Mouse (Mus musculus) MEL (cell line): Measurements from ENCODE around the gene Tmem201. TPM values are rescaled to one million over a fixed set of nuclear protein-coding genes. Genes with fewer than 3 reads are reported as not detected.
A peak's percentile ranks its signal among the peaks of the same experiment; 100 is the strongest.
"Not testable (repeated sequence)": the region's sequence is repeated elsewhere in the genome, so short reads cannot be mapped to it uniquely, and the experiment has no call there.

Experiments used
- DNase-seq: peaks from one replicate; pipeline ENCODE4 v3.0.0; 2011; ENCODE audit warnings: low read depth, low spot score
- H3K27ac ChIP-seq: 2 replicates; pipeline ENCODE4 v1.5.1; 2012; ENCODE audit warnings: low read depth, mild to moderate bottlenecking, control low read depth, low read length, moderate library complexity; ENCODE audit not compliant: control insufficient read depth
- H3K27me3 ChIP-seq, 2 experiments: fragments of 150-350 bp in 1 of 2; sonication (generic) in 1 of 2; 2 replicates each; pipeline ENCODE4 v1.6.1; 2012; ENCODE audit warnings: low read length in 2 of 2, mild to moderate bottlenecking in 2 of 2, improper control_type of control experiment in 1 of 2, moderate library complexity in 1 of 2; ENCODE audit not compliant: insufficient read depth in 2 of 2, control insufficient read depth in 1 of 2
- H3K36me3 ChIP-seq, 2 experiments: 2 replicates each; pipeline ENCODE4 v1.6.1; 2012 to 2014; ENCODE audit warnings: low read length in 2 of 2, improper control_type of control experiment in 1 of 2, inconsistent platforms in 1 of 2, mild to moderate bottlenecking in 1 of 2; ENCODE audit not compliant: insufficient read depth in 2 of 2, control insufficient read depth in 1 of 2
- H3K4me1 ChIP-seq, 2 experiments: fragments of 150-350 bp in 1 of 2; sonication (generic) in 1 of 2; 2 replicates each; pipeline ENCODE4 v1.6.1; 2012; ENCODE audit warnings: low read length in 2 of 2, improper control_type of control experiment in 1 of 2, mild to moderate bottlenecking in 1 of 2; ENCODE audit not compliant: insufficient read depth in 2 of 2, control insufficient read depth in 1 of 2
- H3K4me3 ChIP-seq, 2 experiments: fragments of 150-350 bp in 1 of 2; sonication (generic) in 1 of 2; 2 replicates each; pipeline ENCODE4 v1.5.1; 2012; ENCODE audit warnings: low read depth in 2 of 2, low read length in 2 of 2, mild to moderate bottlenecking in 2 of 2, moderate library complexity in 2 of 2, control low read depth in 1 of 2, improper control_type of control experiment in 1 of 2; ENCODE audit not compliant: control insufficient read depth in 1 of 2, insufficient read depth in 1 of 2
- H3K79me2 ChIP-seq: 2 replicates; pipeline ENCODE4 v1.6.1; 2012; ENCODE audit warnings: mild to moderate bottlenecking, low read length, moderate library complexity; ENCODE audit not compliant: control insufficient read depth, poor library complexity, insufficient read depth
- H3K9ac ChIP-seq: 2 replicates; pipeline ENCODE4 v1.6.1; 2012; ENCODE audit warnings: low read depth, mild to moderate bottlenecking, control low read depth, low read length, moderate library complexity; ENCODE audit not compliant: control insufficient read depth, poor library complexity, severe bottlenecking
- H3K9me3 ChIP-seq: fragments of 150-350 bp; sonication (generic); replicated peaks from 2 replicates; pipeline ENCODE4 v1.6.1; 2012; ENCODE audit warnings: mild to moderate bottlenecking, low read length, improper control_type of control experiment, moderate library complexity; ENCODE audit not compliant: insufficient read depth
- CHD2 ChIP-seq: IDR thresholded peaks from 2 replicates; pipeline ENCODE4 v1.6.1; 2011; ENCODE audit warnings: low read length, improper control_type of control experiment
- HCFC1 ChIP-seq: IDR thresholded peaks from 2 replicates; pipeline ENCODE4 v1.6.1; 2012; ENCODE audit warnings: low read depth, mild to moderate bottlenecking, inconsistent platforms, low read length, improper control_type of control experiment, moderate library complexity
- MAFK ChIP-seq: IDR thresholded peaks from 2 replicates; pipeline ENCODE4 v1.6.1; 2011; ENCODE audit warnings: low read depth, mild to moderate bottlenecking, low read length, improper control_type of control experiment, borderline replicate concordance
- MAZ ChIP-seq: IDR thresholded peaks from 2 replicates; pipeline ENCODE4 v1.6.1; 2012; ENCODE audit warnings: low read depth, mild to moderate bottlenecking, inconsistent platforms, low read length, improper control_type of control experiment
- MXI1 ChIP-seq: IDR thresholded peaks from 2 replicates; pipeline ENCODE4 v1.6.1; 2011; ENCODE audit warnings: mild to moderate bottlenecking, low read depth, low read length, improper control_type of control experiment
- MYC ChIP-seq: IDR thresholded peaks from 2 replicates; pipeline ENCODE4 v1.6.1; 2011; ENCODE audit warnings: low read depth, mild to moderate bottlenecking, low read length, improper control_type of control experiment, moderate library complexity
- NRF1 ChIP-seq: IDR thresholded peaks from 2 replicates; pipeline ENCODE4 v1.6.1; 2014; ENCODE audit warnings: low read depth, mild to moderate bottlenecking, inconsistent platforms, low read length, improper control_type of control experiment, moderate library complexity; ENCODE audit not compliant: poor library complexity, insufficient read depth, severe bottlenecking
- POLR2A ChIP-seq, 2 experiments: IDR thresholded peaks; 2 replicates each; pipeline ENCODE4 v1.6.1; 2011 to 2012; ENCODE audit warnings: low read length in 2 of 2, mild to moderate bottlenecking in 2 of 2, control low read depth in 1 of 2, improper control_type of control experiment in 1 of 2, low read depth in 1 of 2, moderate library complexity in 1 of 2; ENCODE audit not compliant: control insufficient read depth in 1 of 2, insufficient read depth in 1 of 2, poor library complexity in 1 of 2
- POLR2AphosphoS2 ChIP-seq: IDR thresholded peaks from 2 replicates; pipeline ENCODE4 v1.6.1; 2011; ENCODE audit warnings: low read length, improper control_type of control experiment
- POLR2AphosphoS5 ChIP-seq: IDR thresholded peaks from 2 replicates; pipeline ENCODE4 v1.6.1; 2012; ENCODE audit warnings: low read depth, borderline replicate concordance, mild to moderate bottlenecking, inconsistent platforms, low read length, moderate library complexity, mixed read lengths
- TBP ChIP-seq: IDR thresholded peaks from 2 replicates; pipeline ENCODE4 v1.8.0; 2011; ENCODE audit warnings: low read depth, low read length, improper control_type of control experiment
- ZKSCAN1 ChIP-seq: IDR thresholded peaks from 2 replicates; pipeline ENCODE4 v1.6.1; 2012; ENCODE audit warnings: low read depth, mild to moderate bottlenecking, inconsistent platforms, low read length, improper control_type of control experiment, moderate library complexity
- polyA plus RNA-seq, 2 experiments: library from polyadenylated mRNA; stranded (reverse) in 1 of 2; unstranded in 1 of 2; fragments of >175 nt in 1 of 2; fragments of >200 nt in 1 of 2; gene quantifications; 2 replicates each; pipeline versions ENCODE4 v1.2.1 to v1.2.4; 2012; ENCODE audit warnings: low replicate concordance in 2 of 2, low read depth in 1 of 2; ENCODE audit not compliant: insufficient read length in 2 of 2, insufficient read depth in 1 of 2, missing spikeins in 1 of 2
- total RNA-seq: library from RNA; depleted of rRNA; stranded (reverse); fragments of 300-350 nt; gene quantifications from 2 replicates; pipeline ENCODE4 v1.2.3, GENCODE M21; 2012

Tmem201 gene
- total and polyA plus RNA-seq, 3 experiments, result 31.5 to 60.6 TPM; not detected in 1

DNA sequence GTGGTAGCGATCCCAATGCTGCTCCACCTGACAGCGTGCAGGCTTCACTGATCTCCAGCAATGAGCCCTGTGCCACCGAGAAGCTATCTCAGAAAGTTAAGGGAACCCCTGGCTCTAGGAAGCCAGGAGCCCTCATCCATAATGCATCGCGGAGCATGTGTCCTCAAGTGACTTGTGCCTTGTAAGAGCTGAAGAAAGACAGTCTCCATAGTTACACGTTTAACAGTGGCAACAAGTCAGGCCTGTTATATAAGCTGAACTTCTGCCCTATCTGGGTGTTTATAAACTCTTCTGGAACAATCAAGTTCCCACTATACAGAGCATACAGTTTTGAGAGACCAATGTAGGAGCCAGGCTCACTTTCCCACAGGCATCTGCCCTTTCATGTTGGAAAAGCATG lies 20.6 kb upstream of the Tmem201 start:
- no peak for DNase-seq
- TF ChIP-seq NRF1 (no peak), MAZ (no peak), HCFC1 (no peak), POLR2A (IDR thresholded peaks at IDR 0.05; ENCODE audit: control insufficient read depth in 1 of 2, insufficient read depth in 1 of 2, low read depth in 1 of 2, low read length in 2 of 2, poor library complexity in 1 of 2) (no peak), POLR2AphosphoS5 (no peak), MXI1 (no peak)
- Histone ChIP-seq H3K36me3 (peaks cover 0 to 38% of the 10 kb centered on the region in 2 experiments; a peak in 2 of 4 replicates), H3K79me2 (no peaks in the 10 kb centered on the region), H3K27me3 (no peaks in the 10 kb centered on the region), H3K9ac (no peak overlapping the region), H3K9me3 (no peaks in the 10 kb centered on the region), H3K4me3 (no peak overlapping the region), H3K27ac (no peak overlapping the region), H3K4me1 (no peaks in the 10 kb centered on the region)

- H3K9me3 ChIP-seq, H3K27ac ChIP-seq, DNase-seq, H3K27me3 ChIP-seq, H3K79me2 ChIP-seq, H3K9ac ChIP-seq, H3K4me3 ChIP-seq, H3K4me1 ChIP-seq: not testable (repeated sequence)
- H3K36me3 ChIP-seq, result peaks cover 0 to 46% of the 10 kb centered on the region in 2 experiments; a peak in 2 of 4 replicates
These were observed 18.7 kb upstream of the Tmem201 start for GRCm38 (mm10) chr4:149756546-149756945.

GRCm38 (mm10) chr4:149752836-149753235 lies 15.0 kb upstream of the Tmem201 start:
- peaks cover 0 to 39% of the 10 kb centered on the region in 2 experiments; a peak in 2 of 4 replicates for H3K36me3 ChIP-seq

More at GRCm38 (mm10) chr4:149752836-149753235, 15.0 kb upstream of the Tmem201 start:
- DNase-seq, result no peak
- no peak overlapping the region for H3K9ac ChIP-seq
- no peak for TF ChIP-seq TBP
- peak; percentile 24; the same call in 1 of the 2 replicates for TF ChIP-seq POLR2AphosphoS2
- TF ChIP-seq CHD2, result no peak
- TF ChIP-seq MYC, result no peak
- no peak for TF ChIP-seq MAFK
- no peak for TF ChIP-seq POLR2A (IDR thresholded peaks at IDR 0.05; ENCODE audit: control insufficient read depth in 1 of 2, insufficient read depth in 1 of 2, low read depth in 1 of 2, low read length in 2 of 2, poor library complexity in 1 of 2)
- no peak for TF ChIP-seq ZKSCAN1
- no peaks in the 10 kb centered on the region for H3K27me3 ChIP-seq
- no peak overlapping the region for H3K27ac ChIP-seq
- H3K4me3 ChIP-seq, result no peak overlapping the region
- H3K79me2 ChIP-seq, result no peaks in the 10 kb centered on the region
- H3K4me1 ChIP-seq, result no peaks in the 10 kb centered on the region
- no peaks in the 10 kb centered on the region for H3K9me3 ChIP-seq
